Mouse (Mus musculus): ENCODE measurements at regions not wholly inside any gene's neighbourhood (a gene's known extent, or its start where the extent isn't known, plus 50 kb on each side); places are given as distances from the start of the nearest gene placed in this dataset.

DNA sequence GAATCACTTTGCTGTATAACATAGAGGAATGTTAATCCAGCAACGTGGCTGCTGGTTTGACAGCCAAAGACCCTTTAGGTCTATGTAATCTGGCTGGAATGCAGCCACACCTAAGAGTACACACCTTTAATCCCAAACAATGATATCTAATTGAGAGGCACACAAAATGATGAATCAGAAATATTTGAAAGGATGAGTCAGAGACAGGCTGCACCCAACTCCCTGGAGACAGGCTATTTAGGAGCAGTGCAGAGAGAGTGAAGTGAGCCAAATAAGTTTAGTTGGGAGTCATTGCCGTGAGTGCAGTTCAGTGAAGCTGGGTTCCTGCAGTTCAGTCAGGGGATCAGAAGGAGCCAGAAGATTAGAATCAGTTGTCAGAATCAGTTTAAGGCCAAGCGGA lies 993.4 kb downstream of the Tecrl start:
- TF ChIP-seq CTCF (IDR thresholded peaks at IDR 0.05), result no peak
- no peak for TF ChIP-seq EP300 (IDR thresholded peaks at IDR 0.05)

Measured in lung, postnatal 0 days (tissue).